In genomic region chr4:55088922-55089321, GRCm38 (mm10) we compare ENCODE assay signal across 19 mouse cellular contexts.
A peak's percentile ranks its signal among the peaks of the same experiment; 100 is the strongest.
DNase-seq lines count a peak whose midpoint lies in the region; ATAC-seq lines count a peak whose summit lies in the region.
"Had no signal": no experiment of that assay in that cellular context is flagged by ENCODE, and none has a peak within 500 bp of the region (broad histone marks: within the 10 kb centered on the region; RNA-seq: fewer than 3 reads in every experiment).

No protein-coding gene starts in this region.

- ATAC-seq in frontal cortex, adult (ENCODE audit: low TSS enrichment): peak; percentile 87
- ATAC-seq in embryonic facial prominence, embryonic 13.5 days (ENCODE audit: insufficient number of reproducible peaks, insufficient read depth, low FRiP score, low TSS enrichment, low read depth): 0 out of 2 replicates have a peak, but pooled peaks have one; percentile 26
- ATAC-seq in forebrain, embryonic 16.5 days: peak; percentile 47; the same call in 1 of the 2 replicates
- ATAC-seq: intestine, embryonic 16.5 days had no signal

- H3K27me3 ChIP-seq in embryonic facial prominence, embryonic 13.5 days: no peaks in the 10 kb centered on the region
- H3K27me3 ChIP-seq in forebrain, embryonic 16.5 days (replicated peaks; ENCODE audit: control insufficient read depth, insufficient read depth, low read length): no peaks in the 10 kb centered on the region
- H3K27me3 ChIP-seq: hindbrain, embryonic 13.5 days; limb, embryonic 12.5 days; stomach, embryonic 15.5 days had no signal

- H3K36me3 ChIP-seq in embryonic facial prominence, embryonic 13.5 days: peaks cover 5% of the 10 kb centered on the region
- no peaks in the 10 kb centered on the region for H3K36me3 ChIP-seq in forebrain, embryonic 16.5 days (ENCODE audit: control insufficient read depth, insufficient read depth)

- WGBS in embryonic facial prominence, embryonic 13.5 days: 17% methylated on average over 6 of the region's 6 CpGs
- WGBS in forebrain, embryonic 16.5 days: 29% methylated on average over 6 of the region's 6 CpGs

- H3K9me3 ChIP-seq in embryonic facial prominence, embryonic 13.5 days: no peaks in the 10 kb centered on the region
- H3K9me3 ChIP-seq in forebrain, embryonic 16.5 days (ENCODE audit: control insufficient read depth, low read length): no peaks in the 10 kb centered on the region
- H3K9me3 ChIP-seq: hindbrain, embryonic 13.5 days; limb, embryonic 12.5 days; stomach, embryonic 15.5 days had no signal

- H3K4me3 ChIP-seq in embryonic facial prominence, embryonic 13.5 days: no peak overlapping the region
- no peak overlapping the region for H3K4me3 ChIP-seq in forebrain, embryonic 16.5 days (replicated peaks; ENCODE audit: low read length)
- H3K4me3 ChIP-seq: heart, adult 2 months; hindbrain, embryonic 13.5 days; limb, embryonic 12.5 days; stomach, embryonic 15.5 days had no signal

- H3K27ac ChIP-seq in embryonic facial prominence, embryonic 13.5 days: peak overlapping the region; percentile 5; the same call in 1 of the 2 replicates
- H3K27ac ChIP-seq in forebrain, embryonic 16.5 days (ENCODE audit: low read length): peak overlapping the region; percentile 85
- H3K27ac ChIP-seq: heart, adult 2 months; hindbrain, embryonic 13.5 days; limb, embryonic 12.5 days; liver, embryonic 14.5 days; stomach, embryonic 15.5 days had no signal

- H3K4me2 ChIP-seq in embryonic facial prominence, embryonic 13.5 days: no peak overlapping the region
- no peak overlapping the region for H3K4me2 ChIP-seq in forebrain, embryonic 16.5 days (ENCODE audit: low read length)
- H3K4me2 ChIP-seq: hindbrain, embryonic 13.5 days; limb, embryonic 12.5 days; stomach, embryonic 15.5 days had no signal

- H3K4me1 ChIP-seq in embryonic facial prominence, embryonic 13.5 days: peaks cover 19% of the 10 kb centered on the region
- H3K4me1 ChIP-seq in forebrain, embryonic 16.5 days (replicated peaks; ENCODE audit: control insufficient read depth, insufficient read depth, low read length): peaks cover 14% of the 10 kb centered on the region
- H3K4me1 ChIP-seq: hindbrain, embryonic 13.5 days; limb, embryonic 12.5 days; stomach, embryonic 15.5 days had no signal

- no peak for DNase-seq in frontal cortex, postnatal 10 days (ENCODE audit: low spot score in 2 of 2)
- DNase-seq in 3134 (ENCODE audit: extremely low read depth, insufficient read length, low spot score) (peak; percentile 32), adipocyte (ENCODE audit: low spot score) (no peak)
- DNase-seq in right cerebral cortex, postnatal 4 days: no peak
- DNase-seq in layer of hippocampus, postnatal 14 days (ENCODE audit: low spot score in 2 of 2): no peak
- DNase-seq: adrenal gland, postnatal 36 days; cerebellum, adult 8-10 months; embryo, embryonic 11 days; gastrocnemius, postnatal 10 days; heart, adult 2 months; thymus, adult 2 months had no signal

- 0 out of 2 replicates have a peak overlapping the region, but pooled peaks have one; percentile 4 for H3K9ac ChIP-seq in embryonic facial prominence, embryonic 13.5 days
- no peak overlapping the region for H3K9ac ChIP-seq in forebrain, embryonic 16.5 days (replicated peaks; ENCODE audit: low read depth, low read length)
- H3K9ac ChIP-seq: hindbrain, embryonic 13.5 days; limb, embryonic 12.5 days; liver, embryonic 14.5 days; stomach, embryonic 15.5 days had no signal

Comparison
In these comparisons a context has a peak if more than half of its experiments do, and no peak if none do; other contexts are left out.
1. ATAC-seq: peak in every context shown above with its lines; median percentile 87 in frontal cortex, adult; 47 in forebrain, embryonic 16.5 days; 26 in embryonic facial prominence, embryonic 13.5 days.